Mouse (Mus musculus) neural tube, embryonic 10.5 days (tissue): Measurements from ENCODE around the gene Cavin3.

Experiments used
- DNase-seq: peaks from one replicate; pipeline ENCODE4 v3.0.0-alpha.2; 2017; ENCODE audit warnings: low spot score; ENCODE audit errors: extremely low spot score

The Cavin3 gene

GRCm38 (mm10) chr7:105481505-105482411 lies at the start of gene Cavin3:
Gene Cavin3, minus strand, starts transcription at chr7:105482300.
- DNase-seq = peak; percentile 75

DNA sequence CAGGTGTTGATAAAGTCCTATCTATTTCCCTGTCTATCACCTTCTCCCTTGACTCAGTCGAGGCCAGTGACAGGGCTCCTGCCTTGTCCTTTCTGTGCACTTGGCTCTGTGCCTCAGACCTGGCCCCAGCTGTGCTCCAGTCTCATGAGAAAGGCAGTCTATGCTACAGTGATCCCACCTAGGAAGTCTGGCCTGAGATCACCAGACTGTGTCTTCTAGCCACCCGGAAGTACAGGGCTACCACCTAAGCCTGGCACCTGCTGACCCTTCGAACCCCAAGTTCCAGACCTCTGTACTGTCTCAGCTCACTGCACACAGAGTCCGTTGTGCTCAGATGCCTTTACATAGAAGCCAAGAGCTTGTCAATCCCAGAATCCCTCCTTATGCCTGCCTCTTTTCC lies 46.0 kb upstream of the Cavin3 start:
- no peak for DNase-seq

GRCm38 (mm10) chr7:105527306-105527937 lies 45.3 kb upstream of the Cavin3 start:
- DNase-seq = no peak

DNA sequence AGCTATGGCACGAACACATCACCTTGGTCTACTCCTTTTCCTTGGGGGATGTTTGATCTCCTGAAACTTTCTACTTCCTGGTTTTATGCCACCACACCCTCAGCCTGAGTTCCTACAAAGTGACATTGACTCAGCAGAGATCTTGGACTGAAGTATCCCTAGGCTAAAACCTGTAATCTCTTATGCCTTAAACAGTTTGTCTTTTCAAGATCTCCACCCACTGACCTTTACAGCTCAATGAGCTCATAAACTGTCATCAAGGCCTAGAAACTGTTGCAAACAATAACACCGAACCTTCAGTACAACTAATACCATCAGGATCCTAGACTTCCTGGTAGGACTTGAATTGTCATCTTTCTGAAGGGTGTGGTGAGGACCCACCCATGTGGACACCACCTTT lies 42.1 kb upstream of the Cavin3 start:
- DNase-seq = no peak

GRCm38 (mm10) chr7:105520201-105520600 lies 38.1 kb upstream of the Cavin3 start:
- DNase-seq = no peak

GRCm38 (mm10) chr7:105519771-105520170 lies 37.7 kb upstream of the Cavin3 start:
- DNase-seq = no peak

DNA sequence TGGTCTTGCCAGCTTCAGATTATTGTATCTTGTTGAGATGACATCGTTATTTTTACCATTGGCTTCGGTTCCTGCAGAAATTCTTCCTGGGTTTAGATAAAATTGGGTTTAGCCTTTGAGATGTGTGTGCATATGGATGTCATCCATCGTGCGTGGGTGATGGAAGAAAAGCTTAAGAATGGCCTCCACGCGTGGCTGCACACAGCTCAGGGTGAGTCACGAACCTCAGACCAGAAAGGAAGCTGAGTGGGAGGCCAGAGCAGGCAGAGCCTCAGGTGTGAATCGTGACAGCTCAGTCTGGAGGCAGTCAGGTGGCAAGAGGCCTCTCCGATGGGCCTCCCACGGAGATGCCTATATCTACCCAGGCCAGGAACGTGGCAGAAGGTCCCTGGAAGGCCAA lies 37.2 kb upstream of the Cavin3 start:
- DNase-seq = no peak

DNA sequence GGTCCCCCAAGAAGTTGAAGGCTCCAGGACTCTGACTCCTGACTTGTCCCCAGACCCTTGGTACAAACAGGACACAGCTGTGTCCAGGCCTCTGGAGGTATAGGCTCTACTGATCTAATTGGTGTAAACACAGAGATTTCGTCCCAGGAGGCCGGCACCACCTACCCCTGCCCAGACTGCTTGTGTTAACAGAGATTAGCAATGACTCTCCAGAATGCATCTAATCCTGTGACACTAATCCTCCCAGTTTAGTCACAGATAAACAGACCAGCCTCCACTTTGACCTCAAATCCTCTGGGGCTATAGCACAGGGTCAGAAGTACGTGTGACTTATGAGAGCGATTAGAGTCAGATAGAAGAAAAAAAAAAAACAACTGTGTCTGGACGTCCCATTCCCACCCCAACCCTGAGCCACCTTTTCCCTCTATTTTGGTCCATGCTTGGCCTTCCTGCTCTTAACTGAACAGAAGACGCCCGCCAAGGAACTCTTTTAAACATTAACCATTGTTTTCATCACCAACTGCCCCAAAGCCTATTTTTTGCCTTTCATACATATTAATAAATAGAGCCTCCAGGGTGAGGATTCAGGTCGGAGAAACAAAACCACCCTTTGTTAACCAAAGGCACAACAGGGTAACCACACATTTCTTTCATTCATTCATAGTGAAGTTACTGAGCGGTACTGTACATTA lies 34.7 kb upstream of the Cavin3 start:
- no peak for DNase-seq

DNA sequence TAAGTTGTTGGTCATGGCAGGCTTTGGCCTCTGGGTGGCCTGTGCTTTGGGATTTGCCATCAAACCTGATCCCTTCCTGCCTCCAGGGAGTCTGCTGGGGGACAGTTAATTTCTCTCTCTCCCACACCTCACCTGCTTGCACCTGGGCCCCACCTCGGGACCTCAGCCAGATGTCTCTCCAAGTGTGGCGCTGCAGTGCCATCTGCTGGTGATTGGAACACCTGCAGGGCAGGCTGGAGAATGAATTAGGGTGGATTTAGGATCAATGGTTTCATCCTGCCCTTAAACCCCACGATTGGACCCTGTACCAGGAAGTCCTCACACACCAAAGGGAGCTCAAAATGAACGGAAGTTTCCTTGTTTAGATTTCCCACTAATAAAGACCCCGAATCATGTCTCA lies 33.1 kb upstream of the Cavin3 start:
- peak; percentile 69 for DNase-seq

GRCm38 (mm10) chr7:105514561-105514960 lies 32.5 kb upstream of the Cavin3 start:
- DNase-seq = no peak

- no peak for DNase-seq
These were observed 31.8 kb upstream of the Cavin3 start for GRCm38 (mm10) chr7:105513845-105514291.

- DNase-seq = no peak
These were observed 28.0 kb upstream of the Cavin3 start for GRCm38 (mm10) chr7:105510143-105510542.

DNA sequence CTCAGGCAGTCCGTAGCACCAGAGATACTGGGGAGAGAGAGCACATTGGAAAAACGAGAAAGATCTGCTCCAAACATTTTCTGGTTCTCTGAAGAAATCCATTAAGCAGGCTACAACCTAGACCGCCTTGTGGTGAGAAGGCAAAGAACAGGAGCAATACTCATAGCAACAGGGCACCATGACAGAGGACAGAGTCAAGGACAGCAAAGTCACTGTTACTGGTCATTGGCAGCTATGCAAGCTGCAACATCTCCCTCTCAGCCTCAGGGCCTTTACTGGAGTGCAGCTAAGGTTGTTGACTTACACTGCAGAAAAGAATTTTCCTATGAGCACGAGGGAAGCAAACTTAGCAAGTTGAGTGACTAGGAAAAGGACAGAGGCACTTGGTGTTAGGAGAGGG lies 25.2 kb upstream of the Cavin3 start:
- DNase-seq = no peak

DNA sequence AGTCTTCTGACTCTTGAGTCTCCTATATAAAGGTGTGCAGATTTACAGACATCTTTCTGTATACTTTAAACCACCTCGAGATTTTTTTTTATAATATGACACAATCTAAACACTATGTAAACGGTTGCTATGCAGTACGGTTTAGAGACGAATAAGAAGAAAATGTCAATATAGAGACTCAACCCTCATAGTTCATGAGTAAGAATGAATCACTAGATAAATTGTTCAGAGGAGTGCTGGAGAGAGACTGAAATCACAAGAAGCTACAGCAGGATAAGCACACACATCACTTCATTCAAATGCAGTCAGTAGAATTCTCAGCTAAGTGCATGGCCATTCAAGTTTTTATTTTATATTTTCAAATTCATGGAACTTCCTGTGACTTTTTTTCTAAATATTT lies 19.9 kb upstream of the Cavin3 start:
- no peak for DNase-seq

DNA sequence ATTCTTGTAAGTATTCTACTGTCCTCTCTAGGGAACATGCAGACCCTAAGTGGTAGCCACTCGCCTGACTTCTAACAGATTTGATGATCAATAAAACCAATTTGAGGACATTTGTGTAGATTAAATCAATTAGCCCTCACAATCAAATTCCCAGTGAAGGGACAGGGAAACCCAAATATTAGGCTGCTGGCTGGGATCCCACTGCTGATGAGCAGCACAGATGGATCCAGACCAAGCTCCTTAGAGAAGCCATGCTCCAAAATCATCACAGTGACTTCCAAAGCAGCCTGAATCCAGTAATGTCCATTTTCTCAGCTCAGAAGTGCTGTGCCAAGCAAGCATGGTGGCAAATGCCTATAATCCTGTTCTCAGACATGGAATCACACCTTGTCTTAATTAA lies 17.6 kb upstream of the Cavin3 start:
- no peak for DNase-seq

- DNase-seq = no peak
These were observed 16.9 kb upstream of the Cavin3 start for GRCm38 (mm10) chr7:105498854-105499492.

GRCm38 (mm10) chr7:105497881-105498280 lies 15.8 kb upstream of the Cavin3 start:
- DNase-seq = no peak

DNA sequence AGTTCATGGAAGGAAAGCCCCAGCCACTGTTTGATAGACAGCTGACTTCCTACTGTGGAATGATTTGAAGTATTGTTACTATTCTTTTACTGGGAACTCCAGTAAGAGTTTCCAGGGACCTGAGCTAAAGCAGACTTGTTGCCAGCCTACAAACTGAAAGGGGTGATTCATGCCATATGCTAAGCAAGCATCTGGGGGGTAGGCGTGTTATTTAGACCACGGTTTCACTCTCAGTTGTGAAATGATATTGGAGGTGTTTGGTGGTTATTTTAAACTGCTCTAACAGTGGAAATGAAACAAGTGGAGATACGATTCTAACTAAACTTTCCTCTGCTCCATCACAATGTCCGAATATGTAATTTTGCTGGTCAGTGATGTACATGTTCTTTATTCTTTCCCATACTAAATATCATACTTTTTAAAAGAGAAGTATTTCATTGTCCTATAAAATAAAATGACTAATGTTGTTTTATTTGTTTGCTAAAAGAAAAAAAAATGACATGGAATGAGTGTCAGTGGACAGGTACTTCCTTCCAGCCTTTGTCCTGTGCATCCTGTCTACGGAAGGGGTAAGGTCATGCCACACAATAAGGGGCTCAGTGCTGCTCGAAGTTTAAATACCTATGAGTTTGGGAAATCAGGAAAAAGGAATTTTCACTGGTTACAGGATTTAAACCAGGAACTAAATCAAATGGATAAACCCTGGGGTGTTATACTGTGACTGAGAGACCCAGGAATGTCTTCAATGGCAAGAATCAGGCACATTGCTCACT lies 5.2 kb upstream of the Cavin3 start:
- DNase-seq = no peak

- no peak for DNase-seq
These were observed 2.9 kb upstream of the Cavin3 start for GRCm38 (mm10) chr7:105485029-105485428.

- DNase-seq = no peak
These were observed 326 bp upstream of the Cavin3 start for GRCm38 (mm10) chr7:105482426-105482825.
